Mouse (Mus musculus): ENCODE results near the gene Gm7951. TPM values are rescaled to one million over a fixed set of nuclear protein-coding genes. Genes with fewer than 3 reads are reported as not detected.
"Not testable (repeated sequence)": the region's sequence is repeated elsewhere in the genome, so short reads cannot be mapped to it uniquely, and the experiment has no call there.

Gene Gm7951
- total RNA-seq (2021), result not detected
- long read RNA-seq, experiment 1, result 0 reads
- long read RNA-seq, experiment 2, result 0 reads

- DNase-seq; intact Hi-C loops (cut with DNase I): not testable (repeated sequence)
Measured at GRCm38 (mm10) chr14:42117269-42117668, at the start of gene Gm7951. TSS of gene Gm7951 (minus strand) at chr14:42117369.

GRCm38 (mm10) chr14:42162522-42162921 is 45.4 kb upstream of the Gm7951 start, which contains the start of gene Gm17027:
TSS of gene Gm17027 (minus strand) at chr14:42162622.
- DNase-seq; intact Hi-C loops (cut with DNase I): not testable (repeated sequence)

GRCm38 (mm10) chr14:42134571-42134970 is 17.4 kb upstream of the Gm7951 start:
- intact Hi-C loops (cut with DNase I), result not testable (repeated sequence)
- peak in 1 of 2 experiments; percentile 10 for DNase-seq

GRCm38 (mm10) chr14:42133806-42134205 is 16.6 kb upstream of the Gm7951 start:
- intact Hi-C loops (cut with DNase I), result not testable (repeated sequence)
- peak in 1 of 2 experiments; percentile 9 for DNase-seq

Other genes with a start within 250 kb of the Gm7951 start
- gene Gm7980, start 210.1 kb downstream of the Gm7951 start, total RNA-seq (2021), result not detected
- gene 1700049E17Rik1, start 192.4 kb downstream of the Gm7951 start, total RNA-seq (2021), result not detected
- not detected for gene 1700024B05Rik, start 173.4 kb downstream of the Gm7951 start, total RNA-seq (2021)
- gene Gm6401, start 149.4 kb downstream of the Gm7951 start, total RNA-seq (2021), result not detected
- not detected for gene Gm3543, start 134.0 kb downstream of the Gm7951 start, total RNA-seq (2021)
- not detected for gene Gm17027, start 45.3 kb upstream of the Gm7951 start, total RNA-seq (2021)
- not detected for gene Gm3573, start 73.4 kb upstream of the Gm7951 start, total RNA-seq (2021)
- not detected for gene Gm17026, start 142.7 kb upstream of the Gm7951 start, total RNA-seq (2021)
- gene Gm9611, start 180.0 kb upstream of the Gm7951 start, total RNA-seq (2021), result not detected
- gene Gm7995, start 192.8 kb upstream of the Gm7951 start, total RNA-seq (2021), result not detected